Mouse (Mus musculus) MEL (cell line): ENCODE measurements around the gene Chrna1.

Source experiments
- CTCF ChIP-seq, 3 experiments: IDR thresholded peaks in 2 of 3; conservative IDR thresholded peaks in 1 of 3; 2 replicates each; pipeline ENCODE4 v1.5.1; 2011 to 2012; ENCODE audit warnings: low read length in 3 of 3, low read depth in 2 of 3, mild to moderate bottlenecking in 2 of 3, improper control_type of control experiment in 1 of 3, inconsistent platforms in 1 of 3, mixed read lengths in 1 of 3, moderate library complexity in 1 of 3; ENCODE audit not compliant: control insufficient read depth in 1 of 3, insufficient read depth in 1 of 3, poor library complexity in 1 of 3, severe bottlenecking in 1 of 3
- POLR2A ChIP-seq, 2 experiments: IDR thresholded peaks; 2 replicates each; pipeline ENCODE4 v1.6.1; 2011 to 2012; ENCODE audit warnings: low read length in 2 of 2, mild to moderate bottlenecking in 2 of 2, control low read depth in 1 of 2, improper control_type of control experiment in 1 of 2, low read depth in 1 of 2, moderate library complexity in 1 of 2; ENCODE audit not compliant: control insufficient read depth in 1 of 2, insufficient read depth in 1 of 2, poor library complexity in 1 of 2

DNA sequence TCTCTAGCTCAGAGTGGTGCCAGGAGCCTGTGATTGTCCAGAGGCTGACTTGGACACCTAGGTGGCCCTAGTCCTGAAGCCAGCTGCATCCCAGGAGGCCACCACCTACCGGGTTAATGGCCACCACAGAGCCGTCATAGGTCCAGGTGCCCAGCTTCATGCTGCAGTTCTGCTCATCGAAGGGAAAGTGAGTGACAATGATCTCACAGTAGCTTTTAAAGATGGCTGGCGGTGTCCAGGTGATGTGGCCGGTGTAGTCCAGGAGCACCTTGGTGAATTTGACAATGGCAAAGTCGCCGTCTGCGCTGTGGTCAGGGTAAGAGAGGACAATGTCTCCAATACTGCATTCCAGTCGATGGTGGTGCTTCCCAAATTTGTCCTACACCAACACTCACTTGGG lies 8.8 kb downstream of the Chrna1 start:
- no peak for TF ChIP-seq POLR2A (IDR thresholded peaks at IDR 0.05; ENCODE audit: control insufficient read depth in 1 of 2, insufficient read depth in 1 of 2, low read depth in 1 of 2, low read length in 2 of 2, poor library complexity in 1 of 2)
- TF ChIP-seq CTCF (IDR thresholded peaks at IDR 0.05 in 2 of 3, conservative IDR thresholded peaks at IDR 0.05 in 1 of 3; ENCODE audit: control insufficient read depth in 1 of 3, insufficient read depth in 1 of 3, low read depth in 2 of 3, low read length in 3 of 3, poor library complexity in 1 of 3, severe bottlenecking in 1 of 3) = no peak
